ENCODE assay signal across 9 mouse cellular contexts in genomic region chr12:85475920-85476828, GRCm38 (mm10). TPM values are rescaled to one million over a fixed set of nuclear protein-coding genes. Genes with fewer than 3 reads are reported as not detected.
DNase-seq lines count a peak whose midpoint lies in the region; ATAC-seq lines count a peak whose summit lies in the region.
"Had no signal": no experiment of that assay in that cellular context is flagged by ENCODE, and none has a peak within 500 bp of the region (broad histone marks: within the 10 kb centered on the region; RNA-seq: fewer than 3 reads in every experiment).

No protein-coding gene starts in this region.

- H3K27me3 ChIP-seq in heart, embryonic 11.5 days (ENCODE audit: control insufficient read depth, insufficient read depth, low read length) = peaks cover 6% of the 10 kb centered on the region
- peaks cover 28% of the 10 kb centered on the region for H3K27me3 ChIP-seq in neural tube, embryonic 12.5 days (replicated peaks)
- peaks cover 18% of the 10 kb centered on the region for H3K27me3 ChIP-seq in limb, embryonic 11.5 days (ENCODE audit: control insufficient read depth, insufficient read depth, low read length)
- H3K27me3 ChIP-seq in stomach, embryonic 15.5 days (replicated peaks) = peaks cover 9% of the 10 kb centered on the region; the same call in 1 of the 2 replicates

- no peak for DNase-seq in heart, adult 18-20 months
- DNase-seq in neural tube, embryonic 10.5 days (ENCODE audit: extremely low spot score, low spot score) = no peak
- no peak for DNase-seq in limb, embryonic 11.5 days (ENCODE audit: low spot score)
- no peak for DNase-seq in thymus, postnatal 4 days
- no peak for DNase-seq in cerebellum, adult 9-10 months
- DNase-seq: kidney, postnatal 36 days had no signal

- no peak overlapping the region for H3K9ac ChIP-seq in heart, embryonic 11.5 days (ENCODE audit: low read depth, low read length)
- no peak overlapping the region for H3K9ac ChIP-seq in neural tube, embryonic 12.5 days
- no peak overlapping the region for H3K9ac ChIP-seq in limb, embryonic 11.5 days (ENCODE audit: low read length)
- H3K9ac ChIP-seq in stomach, embryonic 15.5 days = no peak overlapping the region

- H3K27ac ChIP-seq in heart, embryonic 11.5 days (ENCODE audit: low read depth, low read length) = no peak overlapping the region
- no peak overlapping the region for H3K27ac ChIP-seq in neural tube, embryonic 12.5 days
- H3K27ac ChIP-seq in limb, embryonic 11.5 days (replicated peaks; ENCODE audit: low read depth, low read length) = no peak overlapping the region
- no peak overlapping the region for H3K27ac ChIP-seq in stomach, embryonic 15.5 days

- peak overlapping the region; percentile 71 for H3K4me3 ChIP-seq in heart, embryonic 11.5 days (ENCODE audit: low read depth, low read length)
- H3K4me3 ChIP-seq in neural tube, embryonic 12.5 days = no peak overlapping the region
- no peak overlapping the region for H3K4me3 ChIP-seq in limb, embryonic 11.5 days (ENCODE audit: low read depth, low read length)
- H3K4me3 ChIP-seq in stomach, embryonic 15.5 days (replicated peaks) = no peak overlapping the region

- H3K4me2 ChIP-seq in heart, embryonic 11.5 days = peak overlapping the region; percentile 94
- H3K4me2 ChIP-seq in neural tube, embryonic 12.5 days (replicated peaks) = peak overlapping the region; percentile 96; the same call in 1 of the 2 replicates
- peak overlapping the region; percentile 3; the same call in 1 of the 2 replicates for H3K4me2 ChIP-seq in limb, embryonic 11.5 days (ENCODE audit: low read depth, severe bottlenecking)
- H3K4me2 ChIP-seq in stomach, embryonic 15.5 days = peak overlapping the region; percentile 98; the same call in 1 of the 2 replicates

- ATAC-seq in heart, embryonic 11.5 days (replicated peaks; ENCODE audit: insufficient number of reproducible peaks, low FRiP score, low TSS enrichment) = no peak
- ATAC-seq in neural tube, embryonic 12.5 days (ENCODE audit: low FRiP score, low read depth) = no peak
- ATAC-seq in limb, embryonic 11.5 days (ENCODE audit: insufficient number of reproducible peaks, low FRiP score, low TSS enrichment, low read depth) = no peak
- no peak for ATAC-seq in stomach, embryonic 15.5 days (ENCODE audit: insufficient read depth, low FRiP score, low read depth)

- no peaks in the 10 kb centered on the region; the same call in 1 of the 2 replicates for H3K36me3 ChIP-seq in heart, embryonic 11.5 days (ENCODE audit: control insufficient read depth, insufficient read depth, low read length)
- H3K36me3 ChIP-seq in neural tube, embryonic 12.5 days = no peaks in the 10 kb centered on the region
- no peaks in the 10 kb centered on the region; the same call in 1 of the 2 replicates for H3K36me3 ChIP-seq in limb, embryonic 11.5 days (ENCODE audit: control insufficient read depth, insufficient read depth, low read length)
- no peaks in the 10 kb centered on the region for H3K36me3 ChIP-seq in stomach, embryonic 15.5 days

- H3K9me3 ChIP-seq in heart, embryonic 11.5 days (replicated peaks; ENCODE audit: control insufficient read depth, low read length) = no peaks in the 10 kb centered on the region
- no peaks in the 10 kb centered on the region for H3K9me3 ChIP-seq in neural tube, embryonic 12.5 days
- H3K9me3 ChIP-seq in limb, embryonic 11.5 days (ENCODE audit: control insufficient read depth, low read length) = no peaks in the 10 kb centered on the region
- no peaks in the 10 kb centered on the region for H3K9me3 ChIP-seq in stomach, embryonic 15.5 days

- H3K4me1 ChIP-seq in heart, embryonic 11.5 days (ENCODE audit: control insufficient read depth, insufficient read depth, low read length) = peaks cover 33% of the 10 kb centered on the region
- peaks cover 41% of the 10 kb centered on the region for H3K4me1 ChIP-seq in neural tube, embryonic 12.5 days
- H3K4me1 ChIP-seq in limb, embryonic 11.5 days (ENCODE audit: control insufficient read depth, insufficient read depth, low read length) = peaks cover 7% of the 10 kb centered on the region
- peaks cover 24% of the 10 kb centered on the region for H3K4me1 ChIP-seq in stomach, embryonic 15.5 days

- 48% methylated on average over 23 of the region's 23 CpGs for WGBS in heart, embryonic 11.5 days (ENCODE audit: insufficient replicate concordance)
- WGBS in neural tube, embryonic 12.5 days = 30% methylated on average over 23 of the region's 23 CpGs
- WGBS in limb, embryonic 11.5 days = 36% methylated on average over 23 of the region's 23 CpGs
- 65% methylated on average over 23 of the region's 23 CpGs for WGBS in stomach, embryonic 15.5 days

RNA-seq across cellular contexts. Expression of gene Fos, which starts 2.5 kb away (rescaled TPM):
- 4.5 and 6.3 TPM in 2 replicates for polyA plus RNA-seq in heart, embryonic 11.5 days (2014; fragmentation: Nextera tagmentation; extraction: Ambion mirVana)
- total RNA-seq in heart, adult 18-20 months (2021) = 1 to 10 TPM; 2.1 to 5.4 TPM
- polyA plus RNA-seq in neural tube, embryonic 12.5 days (2016; fragmentation: Nextera tagmentation; extraction: Ambion mirVana) = 1.2 and 2.2 TPM in 2 replicates
- polyA plus RNA-seq in limb, embryonic 11.5 days (2014; fragmentation: Nextera tagmentation; extraction: Ambion mirVana) = 0.89 and 1.2 TPM in 2 replicates
- 10.5 and 16.4 TPM in 2 replicates for polyA plus RNA-seq in stomach, embryonic 15.5 days (2015; fragmentation: Nextera tagmentation; extraction: Ambion mirVana)

Comparison
In these comparisons a context has a peak if more than half of its experiments do, and no peak if none do; other contexts are left out.
1. H3K4me2 ChIP-seq: peak in every context shown above with its lines; median percentile 98 in stomach, embryonic 15.5 days; 96 in neural tube, embryonic 12.5 days; 94 in heart, embryonic 11.5 days; 3 in limb, embryonic 11.5 days.